Mouse (Mus musculus): Measurements from ENCODE around the gene 4933411K16Rik.

DNA sequence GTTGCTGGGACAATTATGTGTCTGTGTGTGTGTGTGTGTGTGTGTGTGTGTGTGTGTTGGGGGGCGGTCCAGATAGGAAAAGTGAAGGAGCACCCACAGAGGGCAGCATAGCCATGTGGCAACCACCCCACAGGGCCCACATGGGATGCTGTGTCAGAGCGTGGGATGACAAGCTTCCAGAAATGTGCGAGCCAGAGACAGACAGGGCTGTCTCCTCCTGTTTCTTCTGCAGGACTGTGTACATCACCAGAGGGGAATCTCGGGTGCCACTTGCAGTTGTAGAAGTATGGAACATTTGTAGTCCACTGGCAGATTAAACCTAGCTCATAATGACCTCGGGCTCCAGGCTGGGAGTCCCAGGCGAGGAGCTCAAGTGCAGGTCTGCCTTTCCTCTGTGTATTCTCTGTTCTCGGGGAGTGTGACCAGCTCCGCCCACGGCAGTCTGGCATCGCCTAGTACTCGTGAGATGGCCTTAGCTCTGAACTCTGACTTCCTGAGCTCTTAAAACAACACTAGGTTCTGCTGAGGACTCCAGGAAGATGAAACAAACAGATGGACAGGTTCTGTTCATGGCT, 17.1 kb upstream of the 4933411K16Rik start:
- TF ChIP-seq CTCF (IDR thresholded peaks at IDR 0.05; ENCODE audit: borderline replicate concordance, insufficient read depth, low read length) = no peak
- no peak for TF ChIP-seq POLR2A (IDR thresholded peaks at IDR 0.05; ENCODE audit: low read depth, low read length)

All from embryonic fibroblast, embryonic 13.5 days (primary cell).